Mouse (Mus musculus): ENCODE results near the gene Slc38a2. TPM values are rescaled to one million over a fixed set of nuclear protein-coding genes. Genes with fewer than 3 reads are reported as not detected.

The Slc38a2 gene
- polyA plus RNA-seq, 1 experiment, result 136 TPM

DNA sequence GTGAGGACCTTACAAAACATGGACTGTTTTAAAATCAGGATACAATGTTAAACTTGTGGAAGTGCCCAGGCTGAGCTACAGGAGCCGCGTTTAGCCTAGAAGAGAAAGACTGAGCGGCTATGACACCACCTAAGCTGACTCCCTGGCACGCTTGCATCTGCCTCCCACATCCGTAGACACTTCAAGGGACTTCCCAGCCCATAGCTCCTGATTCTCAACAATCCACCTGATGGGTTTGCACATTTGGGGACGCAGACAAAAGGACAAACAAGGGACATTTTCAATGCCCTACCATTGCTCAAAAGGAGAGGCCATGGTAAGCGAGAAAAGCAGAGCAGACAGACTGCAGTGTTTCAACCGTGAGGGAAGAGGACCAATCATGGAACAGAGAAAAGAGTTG is 59.9 kb downstream of the Slc38a2 start:
- no peak for TF ChIP-seq CTCF (IDR thresholded peaks at IDR 0.05; ENCODE audit: borderline replicate concordance, extremely low read depth, insufficient read depth, insufficient read length)
- TF ChIP-seq POLR2A (IDR thresholded peaks at IDR 0.05; ENCODE audit: borderline replicate concordance, extremely low read depth, insufficient read depth, insufficient read length, poor library complexity, severe bottlenecking), result no peak
- peak; percentile 31 for DNase-seq (ENCODE audit: low read depth)

DNA sequence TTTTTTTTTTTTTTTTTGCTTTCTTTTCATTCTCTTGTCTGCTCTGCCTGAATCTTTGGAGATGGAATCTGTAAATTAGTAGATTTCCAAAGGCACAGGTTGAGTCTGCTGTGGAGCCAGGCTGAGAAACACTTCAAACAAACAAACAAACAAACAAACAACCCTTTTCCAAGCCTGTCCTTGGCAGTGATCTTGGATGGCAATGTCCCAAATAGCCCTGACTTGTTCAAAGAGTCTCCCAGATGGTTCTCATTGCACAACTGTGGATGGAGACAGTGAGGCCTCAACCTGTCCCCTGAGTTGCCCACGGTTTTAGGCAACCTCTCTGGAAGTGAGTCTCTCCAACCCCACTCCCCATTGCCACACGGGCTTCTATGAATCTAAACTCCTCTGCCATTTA is 60.9 kb downstream of the Slc38a2 start:
- TF ChIP-seq POLR2A (IDR thresholded peaks at IDR 0.05; ENCODE audit: borderline replicate concordance, extremely low read depth, insufficient read depth, insufficient read length, poor library complexity, severe bottlenecking) (no peak), CTCF (IDR thresholded peaks at IDR 0.05; ENCODE audit: borderline replicate concordance, extremely low read depth, insufficient read depth, insufficient read length) (no peak)
- DNase-seq (ENCODE audit: low read depth), result peak; percentile 34

DNA sequence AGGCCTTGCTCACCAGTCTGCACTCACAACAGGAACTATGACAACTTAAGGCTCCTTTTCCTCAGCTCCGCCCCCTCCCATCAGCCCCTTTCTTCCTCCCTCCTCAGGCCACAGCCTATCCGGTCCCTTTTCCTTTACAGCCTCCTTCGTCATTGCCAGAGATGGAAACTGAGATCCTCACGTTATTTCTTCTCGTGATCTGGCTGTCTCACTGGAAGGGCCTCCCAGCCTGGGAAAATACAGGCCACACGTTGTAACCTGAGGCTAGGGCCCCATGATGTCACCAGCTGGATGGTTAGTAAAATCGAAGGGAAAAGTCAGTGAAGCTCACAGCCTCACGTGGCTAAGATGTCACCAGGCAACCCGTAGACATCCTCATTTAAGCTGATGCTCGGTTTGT is 61.4 kb downstream of the Slc38a2 start:
- TF ChIP-seq POLR2A (IDR thresholded peaks at IDR 0.05; ENCODE audit: borderline replicate concordance, extremely low read depth, insufficient read depth, insufficient read length, poor library complexity, severe bottlenecking) (no peak), CTCF (IDR thresholded peaks at IDR 0.05; ENCODE audit: borderline replicate concordance, extremely low read depth, insufficient read depth, insufficient read length) (no peak)
- no peak for DNase-seq (ENCODE audit: low read depth)

Other genes with a start within 250 kb of the Slc38a2 start
- gene Scaf11, start 238.9 kb downstream of the Slc38a2 start, polyA plus RNA-seq (2012; rRNA removed), result 28.1 and 34.9 TPM in 2 replicates
- gene Slc38a1, start 56.8 kb downstream of the Slc38a2 start, polyA plus RNA-seq (2012; rRNA removed), result 122 and 133 TPM in 2 replicates

All from brain, embryonic 14.5 days (tissue).